Mouse (Mus musculus): ENCODE results near the gene Bmf.

GRCm38 (mm10) chr2:118485415-118485814 lies 64.1 kb downstream of the Bmf start:
- no peak for TF ChIP-seq CTCF (IDR thresholded peaks at IDR 0.05)
- TF ChIP-seq EP300 (IDR thresholded peaks at IDR 0.05), result no peak
